Mouse (Mus musculus) adrenal gland (tissue): ENCODE measurements around the gene Clcn3.

Experiments used
- intact Hi-C: fragments of 180-260 bp; cut with DNase I; formaldehyde crosslinking; loops from one replicate; pipeline ENCODE4 v1.15.1; 2025

The Clcn3 gene

DNA sequence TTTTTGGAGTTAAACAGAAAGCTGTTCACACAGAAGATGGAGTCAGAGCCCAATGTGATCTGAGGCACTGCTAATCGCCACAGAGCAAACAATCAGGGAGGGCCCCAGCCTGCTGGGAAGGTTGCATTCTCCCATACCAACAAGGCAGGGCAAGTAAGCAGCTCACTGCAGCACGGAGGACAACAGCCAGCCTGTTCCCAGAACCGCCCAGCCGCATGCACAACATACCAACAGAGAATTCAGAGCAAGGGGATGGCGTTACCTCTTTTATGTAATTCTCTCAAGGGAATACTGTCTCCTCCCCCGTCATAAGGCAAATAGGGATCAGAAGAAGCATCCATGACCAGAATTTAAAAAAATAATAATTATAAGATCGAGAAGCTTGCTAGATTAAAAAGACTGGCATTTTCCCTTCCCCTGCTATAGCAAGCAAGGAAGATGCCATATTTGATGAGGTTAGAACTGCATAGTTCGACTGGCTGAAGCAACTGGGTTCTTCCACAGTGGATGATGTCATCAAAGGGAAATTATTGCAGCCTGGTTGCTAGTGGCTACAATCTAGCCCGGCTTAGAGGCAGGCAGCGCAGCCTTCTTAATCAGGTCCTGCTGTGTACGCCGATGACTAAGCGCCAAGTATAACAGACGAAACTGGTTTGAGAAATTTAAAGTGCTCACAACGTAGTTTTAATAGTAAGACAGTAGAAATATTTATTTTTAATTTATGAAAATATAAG lies 28.7 kb downstream of the Clcn3 start:
- intact Hi-C loops = no loop called here

DNA sequence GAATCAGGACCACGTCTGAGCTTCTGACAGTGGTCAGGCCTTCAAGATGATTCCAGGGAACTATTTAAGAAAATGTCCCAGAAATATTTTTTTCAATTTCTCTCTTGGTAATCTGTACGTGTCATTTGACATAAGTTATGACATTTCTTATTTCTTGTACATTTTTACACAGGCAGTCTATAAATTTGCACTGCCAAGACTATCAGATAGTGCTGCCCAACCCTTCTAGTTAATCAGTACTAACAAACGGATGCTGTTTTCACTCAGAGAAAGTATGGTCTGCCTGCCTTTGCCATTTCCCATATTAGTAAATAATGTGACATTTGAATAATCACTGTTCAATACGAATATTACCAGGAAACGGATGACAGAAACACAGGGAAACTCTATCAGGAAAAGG lies 30.3 kb downstream of the Clcn3 start:
- intact Hi-C loops = no loop called here

DNA sequence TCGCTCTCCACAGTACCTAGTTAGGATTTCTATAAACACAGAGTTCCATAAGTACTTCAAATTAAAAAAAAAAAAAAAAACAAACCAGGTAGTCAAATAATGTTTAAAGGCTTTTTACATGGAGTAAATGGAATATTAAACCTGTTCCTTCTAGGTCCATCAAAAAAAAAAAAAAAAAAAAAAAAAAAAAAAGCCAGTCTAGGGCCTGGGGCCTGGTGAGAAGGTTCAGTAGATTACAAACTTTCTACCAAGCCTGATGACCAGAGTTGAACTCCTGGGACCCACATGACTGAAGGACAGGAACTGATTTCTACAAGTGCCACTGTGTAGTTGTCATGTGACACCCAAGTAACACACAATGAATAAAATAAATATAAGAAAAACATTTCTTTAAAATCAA lies 31.3 kb downstream of the Clcn3 start:
- intact Hi-C loops = no loop called here

DNA sequence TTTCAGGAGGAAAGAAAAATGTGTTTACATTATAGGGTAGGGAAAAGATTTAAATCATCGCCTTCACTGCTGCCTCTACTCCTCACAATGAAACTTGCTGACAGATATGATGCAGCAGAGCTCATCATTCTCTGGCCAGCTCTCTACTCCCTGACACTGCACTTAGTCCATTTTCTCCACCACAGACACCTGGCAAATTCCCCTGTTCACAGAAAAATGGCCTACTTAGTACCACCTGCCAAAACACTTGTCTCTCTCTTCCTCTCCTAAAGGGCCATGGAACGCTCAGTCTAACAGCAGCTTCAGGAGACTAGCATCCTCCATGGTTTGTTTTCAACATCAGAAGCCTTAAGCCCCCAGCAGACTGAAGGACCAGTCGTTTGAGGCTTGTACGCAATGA lies 31.8 kb downstream of the Clcn3 start:
- intact Hi-C loops = no loop called here

DNA sequence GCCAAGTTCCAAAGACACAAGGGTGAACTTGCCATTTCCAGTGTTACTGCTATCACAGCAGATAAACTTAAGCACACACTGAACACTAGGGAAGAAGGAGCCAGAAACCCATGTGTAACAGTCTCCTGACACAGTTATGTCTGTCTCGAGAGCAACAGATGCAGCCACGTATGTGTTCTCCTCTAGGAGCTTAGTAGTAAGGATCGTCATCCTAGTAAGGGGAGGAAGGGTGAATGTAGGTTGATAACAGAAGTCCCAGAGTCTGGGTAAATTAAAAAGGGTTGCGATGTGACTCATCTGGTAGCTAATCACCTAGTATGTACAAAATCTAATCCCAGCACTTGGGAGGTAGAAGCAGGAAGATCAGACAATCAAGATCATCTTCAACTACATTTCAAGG lies 33.2 kb downstream of the Clcn3 start:
- intact Hi-C loops = no loop called here

DNA sequence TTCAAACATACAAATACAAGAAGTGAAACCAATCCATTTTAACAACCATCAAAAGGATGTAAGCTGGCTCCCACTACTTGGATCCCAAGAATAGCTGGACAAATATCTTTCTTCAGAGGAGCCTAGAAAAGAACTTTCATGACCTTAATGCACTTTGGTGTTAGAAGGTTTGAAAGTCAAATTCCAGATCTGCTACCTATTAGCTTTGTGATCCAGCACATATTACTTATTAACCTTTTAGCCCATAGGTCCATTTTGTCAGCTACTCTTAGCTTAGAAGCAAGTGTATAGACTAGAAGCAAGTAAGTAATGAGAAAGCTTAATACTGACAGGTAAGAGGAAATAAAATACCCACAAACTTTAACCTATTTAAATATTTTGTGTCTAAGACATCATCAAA lies 35.6 kb downstream of the Clcn3 start:
- intact Hi-C loops = no loop called here

DNA sequence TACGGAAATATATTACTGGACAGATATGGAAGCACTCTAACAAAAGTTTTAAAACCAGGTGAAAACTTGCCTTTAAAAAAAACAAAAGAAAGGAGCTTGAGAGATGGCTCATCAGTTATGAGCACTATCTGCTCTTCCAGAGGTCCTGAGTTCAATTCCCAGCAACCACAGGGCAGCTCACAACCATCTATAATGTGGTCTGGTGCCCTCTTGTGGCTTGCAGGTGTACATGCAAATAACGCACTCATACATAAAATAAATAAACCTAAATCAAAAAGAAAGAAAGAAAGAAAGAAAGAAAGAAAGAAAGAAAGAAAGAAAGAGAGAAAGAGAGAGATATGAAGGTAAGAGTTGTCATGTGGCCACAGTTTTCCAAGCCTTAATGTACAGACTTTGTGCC lies 40.2 kb downstream of the Clcn3 start:
- intact Hi-C loops = no loop called here

DNA sequence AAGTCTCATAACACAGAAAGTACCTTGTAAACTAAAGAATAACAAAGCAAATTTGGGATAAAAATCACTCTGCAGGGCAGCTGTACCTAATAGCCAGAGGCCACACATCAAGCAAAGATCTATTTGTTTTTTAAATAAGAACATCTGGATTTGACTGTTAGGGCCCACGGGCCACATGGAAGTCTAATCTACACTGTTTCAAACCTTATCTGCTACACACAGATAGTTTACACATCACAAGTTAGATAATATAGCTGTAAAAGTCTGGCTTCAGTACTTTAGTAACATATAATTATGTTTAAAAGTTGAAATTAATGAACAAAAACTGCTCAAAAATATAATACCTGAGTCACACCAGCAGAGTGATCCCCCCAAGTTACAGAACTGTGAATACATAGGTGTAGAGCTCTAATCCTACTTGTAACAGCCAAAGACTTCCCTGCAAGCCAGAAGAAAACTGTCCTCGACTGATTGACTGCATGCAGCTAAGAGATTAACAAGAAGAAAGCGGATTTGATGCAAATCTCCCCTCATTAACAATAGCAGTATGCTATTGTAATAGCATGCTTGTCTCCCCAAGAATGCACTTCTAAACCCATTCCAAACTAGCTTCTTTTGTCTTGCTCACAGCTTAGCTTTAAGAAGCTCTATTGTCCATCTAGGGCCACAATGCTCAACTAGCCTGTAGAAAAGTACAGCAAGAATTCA lies 44.2 kb downstream of the Clcn3 start:
- intact Hi-C loops = no loop called here

DNA sequence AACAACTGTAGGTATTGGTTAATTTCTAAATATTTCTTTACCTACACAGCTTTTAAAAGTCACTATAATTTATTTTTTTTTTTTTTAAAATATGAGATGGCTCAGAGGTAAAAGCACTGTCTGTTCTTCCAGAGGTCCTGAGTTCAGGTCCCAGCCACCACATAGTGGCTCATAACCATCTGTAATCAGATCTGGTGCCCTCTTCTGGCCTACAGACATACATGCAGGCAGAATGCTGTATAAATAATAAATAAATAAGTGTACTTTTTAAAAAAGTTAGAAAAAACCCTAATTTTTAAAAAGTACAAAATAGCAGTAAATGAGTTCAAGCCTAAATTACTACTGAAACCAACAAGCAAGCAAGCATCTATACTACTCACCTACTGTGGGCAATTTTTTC lies 49.5 kb downstream of the Clcn3 start:
- intact Hi-C loops = no loop called here

DNA sequence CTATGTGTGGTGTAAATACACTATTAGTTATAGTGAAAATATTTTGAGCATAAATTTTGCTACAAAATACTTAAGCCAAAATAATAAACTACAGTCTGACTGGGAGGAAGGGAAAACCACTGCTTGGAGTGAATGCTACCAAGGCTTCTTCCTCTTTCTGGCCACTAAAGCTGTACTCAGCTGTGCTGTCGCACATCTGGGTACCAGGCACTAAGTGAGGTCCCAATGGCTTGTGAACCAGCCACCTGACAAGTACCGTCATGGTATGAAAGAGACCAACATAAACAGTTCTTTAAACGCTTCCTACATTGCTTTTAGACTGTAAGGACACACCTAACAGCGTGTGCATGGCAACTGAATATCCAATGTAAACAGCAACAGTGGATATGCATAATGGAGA lies 62.9 kb downstream of the Clcn3 start:
- intact Hi-C loops = no loop called here

DNA sequence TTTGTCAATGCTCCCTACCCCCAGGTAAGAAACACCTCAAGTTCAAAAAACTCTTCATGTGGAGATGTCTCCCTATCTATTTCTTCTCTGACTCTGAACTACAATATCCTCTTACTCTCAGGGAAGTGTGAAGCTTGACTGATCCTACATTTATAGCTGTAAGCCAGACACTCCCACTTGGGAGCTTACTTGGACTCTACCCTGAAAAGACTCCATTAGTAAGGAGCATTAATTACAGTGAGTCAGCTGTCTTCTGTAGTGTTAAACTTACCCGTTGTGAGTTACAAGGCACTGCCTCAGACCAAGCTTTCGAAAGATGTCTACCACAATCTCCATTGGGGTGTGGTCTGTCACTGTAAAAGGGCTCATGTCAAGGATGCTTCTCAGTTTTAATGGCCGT lies 64.0 kb downstream of the Clcn3 start:
- intact Hi-C loops = no loop called here

DNA sequence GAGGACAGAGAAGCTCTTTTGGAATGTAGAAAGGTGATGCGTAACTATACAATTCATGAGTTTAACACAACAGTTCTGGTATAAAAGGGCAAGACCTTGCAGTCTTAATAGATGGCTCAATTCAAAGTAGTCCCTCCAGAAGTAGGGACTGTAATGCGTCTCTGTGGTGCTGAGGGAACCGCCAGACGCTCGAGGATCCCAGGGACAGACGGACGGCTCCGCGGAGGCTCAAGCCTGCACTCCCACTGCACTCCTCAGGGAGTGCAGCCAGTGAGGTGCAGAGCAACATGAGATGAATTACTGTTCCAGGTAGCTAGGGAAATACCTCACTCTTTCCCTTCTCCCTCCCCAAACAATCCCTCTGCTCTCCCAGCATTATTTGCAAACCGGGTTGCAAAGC lies 70.5 kb downstream of the Clcn3 start:
- intact Hi-C loops = no loop called here

DNA sequence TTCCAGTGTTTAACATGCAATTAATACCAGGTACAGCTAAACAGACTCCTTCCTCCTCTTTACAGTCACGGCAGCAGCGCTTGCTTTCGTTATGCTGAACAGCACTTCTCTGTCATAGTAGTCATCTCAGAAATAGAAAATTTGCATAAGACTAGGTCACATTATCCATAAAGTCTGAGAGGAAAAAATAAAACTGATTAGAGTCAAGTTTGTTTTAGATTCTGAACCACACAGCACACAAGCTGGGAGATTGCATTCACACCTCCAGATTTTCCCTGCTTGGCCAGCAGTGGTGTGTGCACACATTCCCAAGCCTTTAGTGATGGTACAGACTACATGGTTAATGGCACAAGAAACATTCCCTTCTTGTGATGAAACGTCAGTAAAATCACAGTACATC lies 71.0 kb downstream of the Clcn3 start:
- intact Hi-C loops = no loop called here

DNA sequence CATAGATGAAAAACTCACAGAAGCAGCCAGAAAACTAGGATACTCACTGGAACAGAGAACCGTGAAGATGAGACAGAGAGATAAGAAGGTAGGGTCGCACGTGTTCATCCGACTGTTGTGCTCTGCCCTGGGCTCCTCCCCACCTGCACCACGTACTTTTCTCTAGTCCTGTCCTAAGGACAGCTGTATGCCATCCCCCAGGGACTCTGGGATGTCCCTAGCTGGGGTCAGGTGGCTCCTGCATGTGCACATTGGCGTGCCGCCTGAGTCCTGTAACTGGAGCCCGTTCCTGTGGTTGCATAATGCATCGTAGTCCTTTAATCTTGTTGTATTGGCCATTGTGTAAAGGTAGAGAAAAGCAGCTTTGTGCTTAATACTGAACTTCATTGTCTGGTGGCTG lies 83.0 kb downstream of the Clcn3 start:
- intact Hi-C loops = no loop called here

DNA sequence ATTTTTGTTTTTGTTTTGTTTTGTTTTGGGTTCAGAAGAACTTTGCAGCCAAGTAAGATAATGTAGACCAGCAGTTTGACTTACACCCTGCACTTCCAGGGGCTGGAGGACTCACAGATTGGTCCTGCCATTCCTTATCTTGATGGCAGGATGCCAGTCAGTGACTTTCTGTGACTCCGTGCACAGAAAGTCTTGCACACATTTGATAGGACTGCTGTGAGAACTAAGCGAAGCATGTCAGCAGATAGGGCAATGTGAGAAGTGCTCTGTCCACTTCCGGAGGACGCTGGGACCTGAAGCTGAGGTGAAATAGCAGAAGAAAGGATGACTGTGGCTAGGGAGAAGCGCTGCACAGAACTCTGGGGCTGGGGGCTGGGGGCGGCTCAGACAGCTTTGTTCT lies 87.2 kb downstream of the Clcn3 start:
- intact Hi-C loops = no loop called here

DNA sequence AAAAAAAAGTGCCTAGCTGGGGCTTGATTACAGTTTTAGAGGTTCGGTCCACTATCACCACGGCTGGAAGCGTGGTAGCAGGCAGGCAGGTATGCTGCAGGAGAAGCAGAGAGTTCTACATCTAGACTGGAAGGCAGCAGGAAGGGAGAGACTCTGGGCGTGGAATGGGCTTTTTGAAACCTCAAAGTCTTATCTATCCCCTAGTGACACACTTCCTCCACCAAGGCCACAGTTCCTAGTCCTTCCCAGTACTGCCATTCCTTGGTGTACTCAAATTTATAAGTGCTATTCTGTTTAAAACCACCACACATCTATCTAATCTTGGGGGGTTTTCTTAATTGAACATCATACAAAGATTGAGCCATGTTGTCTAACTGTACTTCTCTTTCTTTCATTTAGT lies 91.3 kb downstream of the Clcn3 start:
- intact Hi-C loops = no loop called here

DNA sequence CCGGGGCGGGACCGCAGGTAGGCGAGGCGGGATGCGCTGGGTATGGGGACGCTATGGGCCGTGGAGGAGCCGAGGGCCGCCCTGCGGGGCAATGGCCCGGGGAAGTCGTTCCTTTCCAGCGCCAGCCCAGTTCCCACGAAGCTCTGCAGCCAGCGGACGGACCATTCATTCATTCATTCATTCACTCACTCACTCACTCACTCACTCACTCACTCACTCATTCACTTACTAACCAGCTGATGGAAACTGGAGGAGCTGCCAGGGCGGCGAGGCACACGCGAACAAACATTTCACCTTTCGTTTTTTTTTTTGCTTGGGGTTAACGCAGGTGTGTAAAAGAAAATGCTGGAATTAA lies 92.6 kb downstream of the Clcn3 start:
- intact Hi-C loops = no loop called here

DNA sequence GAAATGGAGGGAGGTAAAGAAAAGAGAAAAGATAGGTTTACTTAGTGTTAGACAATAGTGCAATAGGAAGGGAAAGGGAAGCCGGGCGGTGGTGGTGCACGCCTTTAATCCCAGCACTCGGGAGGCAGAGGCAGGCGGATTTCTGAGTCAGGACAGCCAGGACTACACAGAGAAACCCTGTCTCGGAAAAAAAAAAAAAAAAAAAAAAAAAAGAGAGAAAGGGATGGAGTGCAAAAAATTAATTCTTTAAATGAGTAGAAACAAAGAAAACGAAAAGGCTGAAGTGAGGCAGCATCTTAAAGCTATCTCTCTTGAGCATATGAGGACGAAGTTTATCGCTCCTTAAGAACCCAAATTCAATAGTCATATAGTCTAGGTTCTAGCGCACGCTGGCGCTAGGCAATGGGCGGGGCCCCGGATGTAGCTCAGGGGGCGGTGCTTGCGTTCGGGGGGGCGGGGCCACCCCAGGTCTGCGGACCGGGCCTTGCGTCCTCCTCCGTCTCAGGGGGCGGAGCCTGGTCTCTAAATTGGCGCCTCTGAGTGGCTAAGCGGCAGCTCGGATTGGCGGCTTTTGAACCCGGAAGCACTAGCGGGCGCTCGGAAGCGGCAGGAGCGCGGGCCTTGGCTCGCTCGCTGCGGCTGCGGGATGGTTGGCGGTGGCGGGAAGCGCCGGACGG lies 93.1 kb downstream of the Clcn3 start, which contains the start of gene Hpf1:
Gene Hpf1, plus strand, starts transcription at position 576 of the 677 bp plus-strand sequence.
- intact Hi-C loops = no loop called here

DNA sequence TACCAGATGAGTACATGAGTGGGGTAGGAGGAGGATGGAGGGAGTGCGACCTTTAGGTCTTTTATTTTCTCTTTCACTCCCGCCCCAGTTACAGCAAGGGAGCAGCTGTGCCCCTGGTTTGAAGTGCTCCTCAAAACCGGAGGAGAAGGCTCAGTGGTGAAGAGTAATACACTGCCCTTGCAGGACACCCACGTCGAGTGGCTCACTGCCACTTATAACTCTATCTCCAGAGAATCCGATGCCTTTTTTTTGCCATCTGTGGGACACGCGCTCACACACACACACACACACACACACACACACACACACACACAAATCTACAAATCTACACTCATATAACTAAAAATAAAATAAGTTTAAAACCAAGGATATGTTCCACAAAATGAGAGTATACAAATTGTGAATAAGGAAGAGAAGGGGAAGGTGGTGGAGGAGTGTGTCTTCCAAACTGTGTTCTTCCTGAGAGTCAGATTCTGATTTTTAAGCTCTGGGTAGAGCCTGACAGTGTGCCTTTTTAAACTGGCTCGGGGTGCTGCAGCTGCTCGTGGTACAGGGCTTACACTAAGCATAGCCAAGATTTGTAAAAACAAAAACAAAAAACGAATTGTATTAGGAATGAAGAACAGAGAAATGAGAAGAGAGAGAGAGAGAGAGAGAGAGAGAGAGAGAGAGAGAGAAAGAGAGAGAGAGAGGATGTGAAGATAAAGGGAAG lies 93.8 kb downstream of the Clcn3 start:
- intact Hi-C loops = no loop called here

DNA sequence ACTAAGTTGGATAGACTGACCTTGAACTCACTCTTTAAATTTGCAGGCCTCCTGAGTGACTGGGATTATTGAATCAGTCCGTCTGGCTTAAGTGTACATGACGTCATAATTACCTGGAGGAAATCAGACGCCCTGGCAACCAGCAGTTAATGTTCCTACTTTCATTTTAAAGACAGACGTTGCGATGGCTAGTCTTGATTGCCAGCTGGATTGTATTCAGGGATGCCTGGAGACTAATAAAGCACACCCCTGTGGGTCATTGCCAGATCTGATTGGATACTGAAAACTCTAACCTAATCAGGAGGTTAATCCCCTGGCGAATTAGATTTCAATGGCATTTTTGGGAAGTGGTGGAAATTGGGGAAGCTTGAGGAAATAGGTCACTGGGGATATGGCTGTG lies 96.4 kb downstream of the Clcn3 start:
- intact Hi-C loops = no loop called here

DNA sequence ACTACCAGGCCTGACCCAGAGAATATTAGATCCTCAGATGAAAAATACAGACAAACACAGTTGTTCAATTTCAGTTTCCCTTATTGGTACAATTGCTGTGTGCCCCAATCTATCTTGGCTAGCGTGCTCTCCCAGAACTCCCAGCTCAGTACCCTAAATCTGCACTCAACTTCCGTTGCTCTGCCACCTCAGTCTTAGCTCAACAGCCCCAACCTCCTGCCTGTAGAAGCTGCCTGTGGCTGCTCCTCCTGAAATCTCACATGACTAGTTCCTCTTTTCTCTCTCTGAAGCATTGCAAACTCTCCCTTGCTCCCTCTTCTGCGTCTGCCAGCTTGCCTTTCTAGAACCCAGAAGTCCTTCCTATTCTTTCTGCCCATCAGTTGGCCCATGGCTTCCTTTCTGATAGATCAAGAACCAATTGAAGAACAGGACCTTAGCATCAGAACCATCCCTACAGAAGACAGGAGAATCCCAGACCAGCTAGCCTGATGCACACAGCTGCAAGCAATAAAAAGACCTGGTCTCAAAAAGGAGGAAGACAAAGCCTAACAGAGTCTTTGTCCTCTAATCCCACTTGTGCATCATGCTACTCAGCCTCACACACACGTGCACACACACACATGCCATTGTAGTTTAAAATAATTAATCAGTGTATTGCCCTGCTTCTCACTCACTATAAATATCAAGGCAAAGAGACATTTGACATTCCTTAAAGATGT lies 99.5 kb downstream of the Clcn3 start:
- intact Hi-C loops = no loop called here
